Mouse (Mus musculus) adrenal gland, postnatal 14 days (tissue): ENCODE measurements at regions not wholly inside any gene's neighbourhood (a gene's known extent, or its start where the extent isn't known, plus 50 kb on each side); places are given as distances from the start of the nearest gene placed in this dataset.

Experiments
- DNase-seq: peaks from one replicate; pipeline ENCODE4 v3.0.0; 2021; ENCODE audit warnings: mixed read lengths

DNA sequence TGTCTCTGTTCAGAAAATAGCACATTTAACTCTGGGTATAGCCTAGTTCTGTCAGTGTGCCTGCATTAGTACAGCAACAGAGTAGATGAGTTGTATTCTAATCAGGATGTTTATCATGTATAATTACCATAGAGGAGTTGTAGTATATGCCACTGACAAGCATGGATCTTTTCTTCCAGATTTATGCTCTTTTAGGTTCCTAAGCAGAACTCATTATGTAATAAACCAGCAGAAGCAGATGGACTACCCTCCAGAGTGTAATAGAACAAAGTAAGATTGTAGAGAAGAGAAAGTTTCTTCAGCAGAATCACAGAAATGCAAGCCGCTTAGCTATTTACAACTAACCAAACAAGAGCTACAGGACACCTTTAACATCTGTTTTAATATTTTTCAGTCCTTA lies 517.2 kb upstream of the Epha5 start:
- DNase-seq, result no peak

DNA sequence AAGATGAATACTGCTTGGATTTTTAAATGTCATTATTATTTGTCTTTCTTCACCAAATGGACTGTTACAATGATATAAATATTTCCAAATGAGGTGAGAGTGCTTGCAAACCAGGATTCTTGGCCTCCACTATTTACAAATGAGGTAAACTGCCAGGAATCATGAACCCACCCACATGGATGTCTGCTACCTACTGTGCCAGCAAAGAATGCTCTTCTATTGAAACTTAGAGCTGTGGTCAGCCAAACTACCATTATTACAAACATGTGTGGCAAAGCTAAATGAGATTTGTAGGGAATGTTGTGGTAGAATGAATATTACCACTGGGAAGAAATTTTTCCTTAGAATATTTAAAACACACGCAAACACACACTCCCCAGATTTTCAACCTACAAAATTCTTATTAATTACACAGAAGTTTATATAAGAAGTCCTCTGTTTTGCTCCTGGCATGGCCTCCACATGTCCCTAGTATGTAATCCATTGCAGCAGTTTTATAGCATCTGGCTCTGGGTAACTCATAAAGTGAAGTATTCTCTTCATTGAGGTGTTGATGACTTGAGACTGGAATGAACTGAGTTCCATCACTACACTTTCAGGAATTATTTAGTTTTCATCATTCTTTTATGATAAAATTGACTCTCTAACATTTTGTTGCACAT lies 500.6 kb upstream of the Epha5 start:
- DNase-seq, result no peak

DNA sequence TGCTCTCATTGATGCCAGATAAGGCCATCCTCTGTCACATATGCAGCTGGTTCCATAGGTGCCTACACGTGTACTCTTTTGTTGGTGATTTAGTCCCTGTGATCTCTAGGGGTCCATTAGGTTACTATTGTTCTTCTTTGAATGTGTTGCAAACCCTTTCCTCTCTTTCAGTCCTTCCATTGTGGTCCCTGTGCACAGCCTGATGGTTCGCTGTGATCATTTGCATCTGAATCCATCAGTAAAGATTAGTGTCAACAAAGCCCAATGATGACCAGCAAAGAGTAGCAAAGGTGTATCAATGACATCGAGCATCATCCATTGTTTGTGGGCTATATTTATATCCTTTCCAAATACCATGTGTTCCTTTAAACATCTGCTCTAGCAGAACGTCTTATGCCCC lies 484.5 kb upstream of the Epha5 start:
- DNase-seq, result no peak

DNA sequence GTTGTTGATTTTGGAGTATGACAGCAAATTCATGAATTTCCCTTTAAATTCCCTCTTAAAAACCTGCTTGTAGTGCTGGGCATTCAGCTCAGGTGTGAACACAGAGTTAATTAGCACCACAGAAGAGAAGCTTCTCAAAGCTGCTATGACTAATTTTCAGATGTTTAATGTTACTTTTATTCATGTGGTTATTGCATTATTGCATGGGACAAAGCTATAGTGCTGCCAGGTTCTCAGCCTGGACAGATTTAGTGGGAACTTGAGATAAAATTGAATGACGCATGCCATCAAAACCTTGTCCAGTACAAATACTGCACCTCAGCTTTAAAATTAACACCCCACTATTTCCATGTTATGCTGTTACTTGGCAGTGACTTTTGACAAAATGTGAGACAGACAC lies 480.4 kb upstream of the Epha5 start:
- no peak for DNase-seq

DNA sequence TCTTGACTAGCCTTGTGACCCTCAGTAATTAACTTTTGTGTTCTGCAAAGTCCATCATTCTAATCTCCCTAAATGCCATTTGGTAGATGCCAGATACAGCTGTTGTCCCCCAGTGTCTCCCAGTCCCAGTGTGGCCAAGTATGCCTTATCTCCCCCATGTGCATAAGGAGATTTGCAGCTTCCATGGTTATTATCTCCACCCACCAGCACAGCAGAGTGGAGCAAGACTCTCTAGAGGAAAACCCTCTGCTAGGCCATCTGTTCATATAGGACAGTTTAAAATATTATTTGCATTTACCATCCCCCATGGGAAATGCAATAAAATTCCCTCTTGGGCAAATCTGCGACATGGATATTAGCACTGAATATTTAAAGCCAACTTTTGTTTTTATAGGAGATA lies 436.4 kb upstream of the Epha5 start:
- DNase-seq, result no peak

DNA sequence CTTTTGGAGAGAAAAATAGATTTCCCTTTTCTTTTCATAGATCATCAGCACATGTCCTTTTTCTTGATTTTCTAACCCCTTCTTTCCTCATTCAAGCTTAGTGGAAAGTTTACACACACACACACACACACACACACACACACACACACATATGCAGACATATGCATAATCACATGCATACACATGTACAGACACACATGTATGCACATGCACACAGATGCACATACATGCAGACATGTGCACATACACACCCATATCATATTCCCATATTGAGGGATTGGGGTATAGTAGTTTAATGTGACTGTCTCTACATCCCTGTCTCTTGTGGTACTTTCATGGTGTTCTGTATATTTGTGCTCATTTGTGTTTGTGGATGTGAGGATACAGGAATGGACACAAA lies 432.0 kb upstream of the Epha5 start:
- no peak for DNase-seq

DNA sequence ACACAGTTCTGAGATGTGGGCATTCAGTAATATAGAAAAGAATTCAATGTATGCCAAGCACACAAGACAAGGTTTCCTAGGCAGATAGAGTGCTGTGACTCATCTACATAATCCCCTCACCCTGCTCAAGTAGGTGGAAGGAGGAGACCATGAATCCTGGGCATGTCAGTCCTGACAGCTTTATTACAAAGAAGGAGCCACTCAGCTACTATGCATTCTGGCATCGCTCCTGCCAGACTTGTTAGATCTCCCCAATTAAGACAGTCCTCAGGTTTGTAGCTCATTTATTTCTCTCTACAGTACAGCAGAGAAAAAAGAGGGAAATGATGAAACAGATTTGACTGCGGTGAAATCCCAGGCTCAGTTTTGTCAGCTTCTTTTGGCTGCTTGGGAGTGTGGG lies 431.6 kb upstream of the Epha5 start:
- no peak for DNase-seq

DNA sequence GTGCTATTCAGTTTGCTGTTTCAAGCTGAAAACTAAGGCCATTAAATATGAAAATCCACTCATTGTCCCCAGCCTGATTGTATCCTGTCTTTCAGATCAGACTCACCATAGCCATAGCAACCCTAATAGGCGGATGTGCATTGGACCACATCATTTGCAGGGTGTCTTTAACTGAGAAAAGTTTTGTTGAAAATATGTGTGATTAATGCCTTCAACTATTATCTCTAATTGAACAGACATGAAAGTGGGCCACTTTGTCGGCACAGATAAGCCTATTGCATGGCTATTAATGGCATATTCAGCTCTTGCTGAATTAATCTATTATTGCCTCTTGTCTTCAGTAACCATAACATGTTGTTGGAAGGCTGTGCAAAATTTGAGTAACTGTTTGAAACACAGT lies 394.3 kb upstream of the Epha5 start:
- no peak for DNase-seq

DNA sequence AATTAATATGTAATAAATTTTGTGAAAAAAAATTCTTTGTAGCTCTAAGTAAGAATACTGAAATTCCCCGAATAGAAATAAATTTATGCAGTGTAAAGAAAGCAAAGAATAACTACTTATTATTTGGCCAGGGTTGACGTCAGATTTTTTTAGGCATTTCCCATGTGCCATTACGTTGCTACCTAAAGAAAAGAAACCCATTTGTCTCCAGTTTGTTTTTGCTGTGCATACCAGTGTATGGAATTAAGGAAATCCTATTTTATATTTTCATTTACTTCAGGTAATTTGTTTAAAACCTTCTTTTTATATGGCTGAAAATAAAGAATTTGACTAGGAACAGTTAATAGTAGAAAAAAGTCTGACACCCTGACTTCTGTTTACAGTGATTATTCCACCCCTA lies 393.7 kb upstream of the Epha5 start:
- DNase-seq, result no peak

DNA sequence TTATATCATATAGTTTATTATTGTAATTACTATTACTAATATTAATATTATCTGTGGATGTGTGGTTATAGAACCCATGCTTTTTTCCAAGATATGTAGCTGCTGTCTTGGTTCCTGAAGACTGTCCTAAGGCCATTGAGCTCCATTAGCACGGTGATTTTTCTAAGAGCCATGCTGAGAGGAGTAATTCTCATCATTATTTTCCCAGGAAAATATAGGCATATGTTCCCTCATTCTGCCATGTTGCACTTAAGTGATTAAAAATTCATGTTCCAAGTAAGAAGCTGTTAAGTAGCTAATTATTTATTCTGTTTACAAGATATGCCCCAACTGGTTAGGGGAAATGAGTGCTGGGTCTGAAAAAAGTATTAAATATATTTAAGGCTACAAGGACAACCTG lies 345.4 kb upstream of the Epha5 start:
- no peak for DNase-seq

DNA sequence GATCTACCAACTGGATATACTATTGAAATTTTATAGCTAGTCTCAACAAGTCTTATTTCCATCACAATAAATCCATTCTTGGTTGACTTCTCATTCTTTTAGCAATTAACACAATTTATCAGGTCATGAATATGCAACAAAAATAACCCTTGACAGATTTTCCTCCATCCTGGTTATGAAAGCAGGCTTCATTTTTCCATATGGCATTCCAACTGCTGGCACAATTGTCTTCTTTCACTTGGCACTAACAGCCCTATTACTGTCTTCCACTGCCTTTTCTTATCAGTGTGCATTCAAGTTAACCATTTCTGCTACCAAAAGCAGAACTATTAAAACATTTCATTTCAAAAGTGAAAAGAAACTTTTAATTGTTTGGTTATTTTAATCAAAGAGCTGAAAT lies 334.9 kb upstream of the Epha5 start:
- DNase-seq, result no peak

DNA sequence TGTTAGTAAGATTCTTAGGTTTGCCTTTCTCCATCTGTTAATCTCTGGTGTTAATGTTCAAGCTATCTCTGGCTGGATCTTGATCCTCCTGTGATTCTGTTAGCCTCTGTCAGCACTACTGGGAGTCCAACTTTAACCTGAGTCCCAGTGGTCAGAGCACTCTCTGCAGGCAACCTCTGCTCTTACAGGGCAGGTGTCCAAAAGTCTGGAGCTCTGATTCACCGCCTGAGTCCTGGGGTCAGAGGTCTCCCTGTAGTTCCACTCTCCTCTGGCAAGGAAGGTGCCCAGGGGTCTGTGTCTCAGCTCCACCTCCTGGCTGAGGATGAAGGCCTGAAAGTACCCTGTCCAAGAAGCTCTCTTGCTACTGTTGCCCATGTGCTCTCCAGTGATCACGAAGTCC lies 288.3 kb upstream of the Epha5 start:
- DNase-seq, result no peak

DNA sequence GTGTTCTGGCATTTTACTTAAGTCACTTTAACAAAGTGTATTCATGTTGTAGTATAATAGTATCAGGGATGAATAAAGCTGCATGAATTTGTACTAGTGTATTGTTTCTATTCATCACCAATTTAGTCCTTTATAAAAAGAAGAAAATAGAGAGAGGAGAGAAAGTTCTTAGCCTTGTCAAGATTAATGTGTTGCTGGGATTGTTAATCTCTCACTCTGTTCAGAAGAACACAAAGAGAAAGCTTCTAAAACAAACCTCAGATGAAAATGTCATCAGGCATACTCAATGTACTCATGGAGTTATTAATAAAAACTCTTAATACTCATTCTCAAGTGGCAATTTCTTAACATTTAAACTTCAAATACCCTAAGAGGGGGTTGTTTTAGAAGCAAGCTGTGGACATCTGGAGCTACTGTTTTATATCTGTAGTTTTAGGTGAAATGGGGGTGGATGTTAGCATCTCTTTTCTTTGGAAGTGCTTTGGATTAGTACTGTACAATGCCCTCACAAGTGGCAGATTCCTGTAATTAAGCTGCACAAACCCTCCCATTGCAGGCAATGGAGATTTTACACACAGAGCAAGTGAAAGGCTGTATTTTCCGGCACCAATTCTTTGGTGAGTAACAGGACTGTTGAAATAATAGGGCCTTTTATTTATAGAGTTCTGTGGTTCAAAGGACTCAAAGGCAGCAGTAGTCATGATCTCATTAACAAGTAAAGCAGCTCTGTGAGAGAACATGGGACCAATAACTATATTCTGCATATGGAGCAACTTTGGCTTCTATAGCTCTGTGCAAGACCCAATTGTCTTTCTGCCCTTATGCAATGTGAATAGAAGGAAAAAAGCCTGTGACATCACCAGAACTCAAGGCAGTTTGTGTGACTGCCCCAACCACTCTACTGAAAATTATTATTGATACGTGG lies 273.4 kb upstream of the Epha5 start:
- DNase-seq, result no peak

DNA sequence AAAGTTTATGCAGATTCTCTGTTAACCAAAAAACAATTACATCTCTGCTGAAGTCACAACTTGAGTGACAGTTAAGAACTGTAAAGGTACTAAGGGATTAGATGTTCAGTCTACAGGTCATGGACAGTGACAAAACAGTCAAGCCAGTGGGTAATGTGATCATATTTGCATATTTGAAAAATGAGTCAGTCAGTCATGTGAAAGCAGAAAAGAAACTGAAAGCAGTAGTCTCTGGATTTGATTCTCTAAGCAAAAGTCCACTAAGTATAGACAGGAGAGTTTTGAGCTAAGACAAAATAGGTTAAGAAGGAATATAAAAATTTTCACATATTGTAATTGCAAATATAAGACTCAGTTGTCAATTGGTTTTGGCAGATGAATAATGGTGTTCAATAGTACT lies 270.4 kb upstream of the Epha5 start:
- DNase-seq, result no peak

DNA sequence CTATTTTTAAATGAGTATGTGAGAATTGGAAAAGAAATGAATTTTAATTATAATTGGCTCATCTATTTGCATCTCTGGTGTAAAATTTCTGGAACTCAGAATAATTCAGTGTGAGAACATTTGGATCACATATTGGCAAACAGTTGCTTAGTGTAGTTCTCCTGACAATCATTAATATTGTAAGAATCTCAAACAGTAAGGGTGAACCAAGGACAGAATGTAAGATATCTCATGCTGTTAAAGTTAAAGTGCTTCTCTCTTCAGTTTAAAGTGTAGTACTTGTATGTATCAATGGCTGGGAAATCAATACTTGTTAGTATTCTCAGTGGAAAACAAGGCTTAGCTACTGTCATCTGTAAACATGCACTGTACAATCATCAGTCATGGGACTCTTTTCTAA lies 238.0 kb upstream of the Epha5 start:
- DNase-seq, result no peak

DNA sequence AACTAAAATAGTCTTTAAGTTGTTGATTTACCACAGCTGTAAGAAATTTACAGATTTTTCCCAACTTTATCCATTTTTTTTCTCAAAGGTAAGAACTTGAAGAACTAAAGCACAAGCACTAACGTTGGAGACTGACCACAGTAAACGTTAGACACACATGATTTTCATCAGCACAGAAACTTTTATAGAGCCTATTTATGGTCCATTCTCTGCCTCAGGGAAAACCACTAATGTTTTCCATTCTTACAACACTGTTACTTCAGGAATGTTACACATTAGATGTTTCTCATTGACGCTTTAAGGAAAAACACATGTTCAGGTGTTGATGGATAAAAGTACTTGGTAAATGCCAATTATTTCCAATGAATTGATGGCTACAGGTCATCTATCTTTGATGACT lies 218.3 kb upstream of the Epha5 start:
- DNase-seq, result no peak

DNA sequence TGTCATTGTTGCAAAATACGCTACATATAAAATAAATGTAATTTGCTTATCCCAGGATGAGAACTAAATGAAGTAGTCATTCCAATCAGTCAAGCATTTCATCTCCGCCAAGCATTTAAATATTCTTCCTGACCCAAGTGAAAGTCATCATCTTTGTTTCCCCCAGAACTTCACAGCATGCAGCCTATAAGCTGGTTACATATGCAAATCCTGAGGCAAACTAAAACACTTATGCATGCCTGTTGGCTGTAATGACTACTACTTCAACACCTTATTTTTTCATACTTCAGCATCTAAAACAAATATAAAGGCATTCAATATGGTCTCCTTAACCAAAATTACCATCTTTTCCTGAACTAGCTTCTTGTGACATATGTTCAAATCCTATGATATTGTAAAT lies 215.7 kb upstream of the Epha5 start:
- no peak for DNase-seq

DNA sequence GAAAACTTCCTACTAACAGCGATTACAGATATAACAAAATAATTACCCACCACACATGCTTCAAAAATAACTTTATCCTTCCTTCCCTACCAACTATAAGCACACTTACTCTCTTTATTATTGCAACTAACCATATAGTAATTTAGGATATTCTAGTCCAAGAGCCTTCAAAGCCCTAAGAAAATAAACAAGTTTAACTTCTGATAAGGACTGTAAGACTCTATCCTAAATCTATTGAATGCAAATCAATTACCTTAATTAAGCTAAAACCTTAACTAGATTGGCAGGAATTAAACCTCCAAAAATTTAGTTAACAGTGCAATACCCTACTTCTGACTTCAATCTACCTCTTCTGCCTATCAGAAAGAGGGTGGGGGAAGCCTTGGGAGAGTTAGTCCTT lies 201.0 kb upstream of the Epha5 start:
- no peak for DNase-seq

DNA sequence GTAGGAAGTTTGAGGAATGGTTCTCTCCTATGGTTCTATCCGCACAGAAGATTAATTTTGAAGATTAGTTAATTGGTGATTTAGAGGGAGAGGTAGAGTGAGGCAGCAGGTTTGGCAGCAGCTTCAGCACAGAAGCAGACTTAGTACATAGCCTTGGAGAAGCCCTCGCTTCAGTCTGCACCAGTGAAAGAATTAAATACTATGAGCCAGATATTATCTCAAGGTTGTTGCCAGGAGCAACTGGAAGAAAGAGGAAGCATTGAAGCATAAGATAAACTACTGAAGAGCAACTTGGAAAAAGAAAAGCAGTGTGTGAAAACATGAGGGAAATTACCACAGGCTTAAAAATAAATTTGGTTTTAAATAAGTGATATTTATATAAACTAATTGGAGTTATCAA lies 191.5 kb upstream of the Epha5 start:
- DNase-seq, result peak; percentile 9

DNA sequence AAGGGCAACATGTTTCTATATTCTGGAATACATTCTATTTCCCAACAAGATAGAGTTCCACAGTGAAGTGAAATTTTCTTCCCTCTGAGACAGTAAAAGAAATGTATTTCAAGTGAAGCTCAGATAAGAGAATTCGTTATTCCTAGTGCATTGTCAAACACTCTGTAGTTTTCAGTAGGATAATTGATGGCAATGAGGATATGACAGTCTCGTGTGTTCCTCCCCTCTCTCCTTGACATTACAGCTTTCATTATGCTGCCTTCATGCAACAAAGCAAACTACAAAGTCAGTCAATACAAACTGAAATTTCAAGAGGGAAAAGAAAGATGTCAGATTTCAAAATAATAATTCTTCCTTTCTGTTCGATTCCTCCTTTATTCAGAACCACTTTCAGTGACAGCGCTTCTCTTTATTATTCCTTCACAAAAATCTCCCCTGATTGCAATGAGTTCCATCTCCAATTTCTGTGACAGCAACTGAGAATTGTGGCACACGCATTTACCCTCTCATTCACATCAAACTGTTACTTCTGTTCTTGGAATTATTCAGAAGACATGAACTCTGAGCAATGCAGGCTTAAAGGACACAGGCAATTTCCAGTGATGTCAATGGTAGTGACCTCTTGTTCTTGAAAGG lies 148.2 kb upstream of the Epha5 start:
- no peak for DNase-seq

DNA sequence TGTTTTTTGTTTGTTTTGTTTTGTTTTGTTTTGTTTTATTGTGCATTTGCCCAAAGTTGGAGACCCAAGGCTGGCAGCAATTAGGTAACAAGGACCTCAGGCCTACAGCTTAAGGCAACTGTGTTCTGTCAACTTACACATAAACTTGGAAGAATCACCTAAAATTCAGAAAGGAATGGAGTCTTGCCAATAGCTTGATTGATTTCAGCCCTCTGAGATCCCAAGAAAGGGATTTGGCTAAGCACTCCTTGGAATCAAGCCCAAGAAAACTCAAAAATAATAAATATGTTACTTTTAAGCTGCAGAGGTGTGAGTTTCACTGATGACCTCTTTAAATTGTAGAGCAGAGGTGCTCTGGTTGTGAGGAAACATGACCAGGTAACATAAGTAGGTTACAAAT lies 102.7 kb upstream of the Epha5 start:
- DNase-seq, result no peak

DNA sequence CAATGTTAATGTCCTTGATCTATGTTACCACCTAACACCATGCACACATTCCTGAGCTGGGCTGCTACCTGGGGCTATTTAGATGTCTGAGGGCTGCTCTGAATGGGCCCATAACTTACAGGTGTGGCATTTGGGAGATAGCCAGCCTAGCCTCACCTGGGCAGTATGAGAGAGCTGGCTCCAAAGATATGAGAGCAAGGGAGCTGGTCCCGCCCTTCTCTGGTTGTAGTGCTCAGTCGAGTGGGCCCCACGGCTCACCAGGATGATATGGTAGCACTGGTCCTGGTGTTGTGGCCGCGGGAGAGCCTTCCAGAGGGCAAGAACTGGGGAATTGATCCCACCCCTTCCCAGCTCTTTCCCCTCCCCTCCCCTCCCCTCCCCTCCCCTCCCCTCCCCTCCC lies 93.0 kb upstream of the Epha5 start:
- DNase-seq, result no peak

DNA sequence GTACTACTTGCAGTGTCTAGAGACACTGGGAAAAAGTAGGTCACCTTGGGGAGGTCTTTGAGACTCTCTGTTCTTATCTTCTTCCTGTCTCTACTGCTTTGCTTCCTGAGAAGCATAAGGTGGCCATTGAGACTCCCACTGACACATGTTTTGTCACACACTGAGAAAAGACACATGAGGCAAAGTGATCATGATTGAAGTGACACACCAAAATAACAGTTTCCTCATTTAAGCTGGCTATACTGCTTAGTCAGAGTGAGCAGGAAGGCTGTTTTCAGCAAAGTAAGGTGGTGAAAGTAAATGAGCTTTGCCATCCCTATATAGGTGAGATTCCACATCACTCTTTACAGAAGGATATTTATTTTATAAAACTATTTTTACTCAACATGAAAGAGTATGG lies 63.8 kb upstream of the Epha5 start:
- no peak for DNase-seq
